Mouse (Mus musculus): ENCODE data around the gene Tes.

Tes gene

GRCm38 (mm10) chr6:17079304-17079703 lies 14.4 kb downstream of the Tes start:
- CTCF ChIA-PET, result no interaction called here

- CTCF ChIA-PET, result no interaction called here
Observed at GRCm38 (mm10) chr6:17079826-17080225, 14.9 kb downstream of the Tes start.

GRCm38 (mm10) chr6:17082238-17082637 lies 17.3 kb downstream of the Tes start:
- CTCF ChIA-PET, result no interaction called here

- CTCF ChIA-PET, result no interaction called here
Observed at GRCm38 (mm10) chr6:17082800-17083199, 17.9 kb downstream of the Tes start.

GRCm38 (mm10) chr6:17087485-17087884 lies 22.5 kb downstream of the Tes start:
- CTCF ChIA-PET, result interaction anchor here (0.8 kb wide), 1 partner anchor 30 kb away, joined by 3 read pairs; no protein-coding TSS in a partner anchor

- CTCF ChIA-PET, result no interaction called here
Observed at GRCm38 (mm10) chr6:17097301-17097700, 32.4 kb downstream of the Tes start.

- CTCF ChIA-PET, result no interaction called here
Observed at GRCm38 (mm10) chr6:17098559-17098958, 33.6 kb downstream of the Tes start.

- CTCF ChIA-PET, result no interaction called here
Observed at GRCm38 (mm10) chr6:17099477-17100130, 34.7 kb downstream of the Tes start.

GRCm38 (mm10) chr6:17105714-17106113 lies 40.8 kb downstream of the Tes start:
- CTCF ChIA-PET, result interaction anchor here (0.7 kb wide), 1 partner anchor 714 kb away, joined by 4 read pairs; no protein-coding TSS in a partner anchor

- CTCF ChIA-PET, result no interaction called here
Observed at GRCm38 (mm10) chr6:17106493-17106892, 41.5 kb downstream of the Tes start.

- CTCF ChIA-PET, result interaction anchor here (0.6 kb wide), 1 partner anchor 114 kb away, joined by 5 read pairs; no protein-coding TSS in a partner anchor
Observed at GRCm38 (mm10) chr6:17109204-17109603, 44.3 kb downstream of the Tes start.

- CTCF ChIA-PET, result no interaction called here
Observed at GRCm38 (mm10) chr6:17110564-17111100, 45.7 kb downstream of the Tes start.

- CTCF ChIA-PET, result no interaction called here
Observed at GRCm38 (mm10) chr6:17112081-17112480, 47.1 kb downstream of the Tes start.

GRCm38 (mm10) chr6:17112990-17113389 lies 48.0 kb downstream of the Tes start:
- CTCF ChIA-PET, result no interaction called here

- CTCF ChIA-PET, result no interaction called here
Observed at GRCm38 (mm10) chr6:17114588-17114987, 49.6 kb downstream of the Tes start.

- CTCF ChIA-PET, result no interaction called here
Observed at GRCm38 (mm10) chr6:17115046-17115790, 50.3 kb downstream of the Tes start.

- CTCF ChIA-PET, result no interaction called here
Observed at GRCm38 (mm10) chr6:17119521-17120232, 54.7 kb downstream of the Tes start.

- CTCF ChIA-PET, result no interaction called here
Observed at GRCm38 (mm10) chr6:17140021-17140420, 75.1 kb downstream of the Tes start.

GRCm38 (mm10) chr6:17142577-17143359 lies 77.8 kb downstream of the Tes start:
- CTCF ChIA-PET, result no interaction called here

- CTCF ChIA-PET, result no interaction called here
Observed at GRCm38 (mm10) chr6:17151071-17151715, 86.2 kb downstream of the Tes start.

GRCm38 (mm10) chr6:17152551-17152950 lies 87.6 kb downstream of the Tes start:
- CTCF ChIA-PET, result no interaction called here
